Mouse (Mus musculus): Measurements from ENCODE around the gene Cntnap5a. TPM values are rescaled to one million over a fixed set of nuclear protein-coding genes. Genes with fewer than 3 reads are reported as not detected.
"Not testable (repeated sequence)": the region's sequence is repeated elsewhere in the genome, so short reads cannot be mapped to it uniquely, and the experiment has no call there.

The Cntnap5a gene
- polyA plus RNA-seq, 1 experiment from 2014 or later = 0.23 TPM

GRCm38 (mm10) chr1:116107724-116108058 is 423.1 kb downstream of the Cntnap5a start:
- no peaks in the 10 kb centered on the region for H3K9me3 ChIP-seq
- H3K9ac ChIP-seq = no peak overlapping the region
- no peak overlapping the region for H3K4me3 ChIP-seq (replicated peaks)
- no peaks in the 10 kb centered on the region for H3K4me1 ChIP-seq
- no peak overlapping the region for H3K4me2 ChIP-seq
- ATAC-seq (ENCODE audit: low FRiP score) = 0 out of 2 replicates have a peak, but pooled peaks have one; percentile 20
- no peak overlapping the region for H3K27ac ChIP-seq
- H3K27me3 ChIP-seq = no peaks in the 10 kb centered on the region
- no peaks in the 10 kb centered on the region for H3K36me3 ChIP-seq (replicated peaks)

DNA sequence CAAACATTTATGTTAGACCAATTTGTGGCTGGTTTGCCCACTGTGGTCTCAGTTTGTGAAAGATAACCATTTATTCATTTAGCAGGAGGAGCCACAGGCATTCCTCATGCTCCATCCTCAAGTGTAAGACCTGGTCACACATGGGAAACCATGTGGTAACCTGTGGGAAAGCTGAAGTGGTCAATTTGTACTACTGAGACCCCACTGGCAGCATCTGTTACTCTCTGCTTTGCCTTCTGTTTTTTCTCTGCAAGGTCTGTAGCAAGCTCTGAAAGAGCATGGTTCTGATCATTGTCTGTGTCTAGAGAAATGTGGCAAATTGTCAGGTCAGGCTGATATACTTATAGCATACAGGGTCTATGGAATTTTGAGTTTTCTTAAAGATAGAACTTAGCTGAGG is 423.8 kb downstream of the Cntnap5a start:
- Histone ChIP-seq H3K4me1 (no peaks in the 10 kb centered on the region), H3K36me3 (replicated peaks) (no peaks in the 10 kb centered on the region), H3K9ac (no peak overlapping the region), H3K27me3 (no peaks in the 10 kb centered on the region), H3K4me2 (no peak overlapping the region), H3K9me3 (no peaks in the 10 kb centered on the region), H3K4me3 (replicated peaks) (no peak overlapping the region), H3K27ac (no peak overlapping the region)
- ATAC-seq (ENCODE audit: low FRiP score) = no peak

GRCm38 (mm10) chr1:116125767-116126166 is 441.2 kb downstream of the Cntnap5a start:
- no peaks in the 10 kb centered on the region for H3K27me3 ChIP-seq
- 68% methylated on average over 1 of the region's 1 CpGs for WGBS
- no peak overlapping the region for H3K9ac ChIP-seq
- no peaks in the 10 kb centered on the region for H3K36me3 ChIP-seq (replicated peaks)
- no peaks in the 10 kb centered on the region for H3K4me1 ChIP-seq
- H3K9me3 ChIP-seq = no peaks in the 10 kb centered on the region
- H3K4me2 ChIP-seq = no peak overlapping the region
- no peak for ATAC-seq (ENCODE audit: low FRiP score)
- no peak overlapping the region for H3K4me3 ChIP-seq (replicated peaks)
- H3K27ac ChIP-seq = no peak overlapping the region

DNA sequence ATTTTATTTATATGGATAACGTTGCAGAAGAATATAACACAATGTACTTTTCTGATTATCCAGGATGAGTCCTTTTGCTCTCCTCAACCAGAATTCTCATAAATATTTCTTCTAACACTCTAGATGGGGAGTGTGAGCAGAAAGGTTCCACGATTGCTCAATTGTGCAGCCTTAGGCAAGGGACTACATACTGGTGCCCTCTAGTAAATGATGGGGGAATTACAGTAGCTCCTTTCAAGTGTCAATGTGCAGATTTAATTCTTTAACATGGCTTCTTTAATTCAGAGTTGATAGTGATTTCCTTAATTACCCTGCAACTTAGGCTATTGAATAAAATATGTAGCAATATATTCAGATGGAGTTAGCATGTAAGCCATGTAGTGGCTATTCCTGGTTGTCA is 442.5 kb downstream of the Cntnap5a start:
- Histone ChIP-seq H3K27ac (no peak overlapping the region), H3K4me2 (no peak overlapping the region), H3K27me3 (no peaks in the 10 kb centered on the region), H3K9me3 (no peaks in the 10 kb centered on the region), H3K36me3 (replicated peaks) (no peaks in the 10 kb centered on the region), H3K9ac (no peak overlapping the region), H3K4me1 (no peaks in the 10 kb centered on the region), H3K4me3 (replicated peaks) (no peak overlapping the region)
- ATAC-seq (ENCODE audit: low FRiP score) = no peak
- 76% methylated on average over 2 of the region's 2 CpGs for WGBS

DNA sequence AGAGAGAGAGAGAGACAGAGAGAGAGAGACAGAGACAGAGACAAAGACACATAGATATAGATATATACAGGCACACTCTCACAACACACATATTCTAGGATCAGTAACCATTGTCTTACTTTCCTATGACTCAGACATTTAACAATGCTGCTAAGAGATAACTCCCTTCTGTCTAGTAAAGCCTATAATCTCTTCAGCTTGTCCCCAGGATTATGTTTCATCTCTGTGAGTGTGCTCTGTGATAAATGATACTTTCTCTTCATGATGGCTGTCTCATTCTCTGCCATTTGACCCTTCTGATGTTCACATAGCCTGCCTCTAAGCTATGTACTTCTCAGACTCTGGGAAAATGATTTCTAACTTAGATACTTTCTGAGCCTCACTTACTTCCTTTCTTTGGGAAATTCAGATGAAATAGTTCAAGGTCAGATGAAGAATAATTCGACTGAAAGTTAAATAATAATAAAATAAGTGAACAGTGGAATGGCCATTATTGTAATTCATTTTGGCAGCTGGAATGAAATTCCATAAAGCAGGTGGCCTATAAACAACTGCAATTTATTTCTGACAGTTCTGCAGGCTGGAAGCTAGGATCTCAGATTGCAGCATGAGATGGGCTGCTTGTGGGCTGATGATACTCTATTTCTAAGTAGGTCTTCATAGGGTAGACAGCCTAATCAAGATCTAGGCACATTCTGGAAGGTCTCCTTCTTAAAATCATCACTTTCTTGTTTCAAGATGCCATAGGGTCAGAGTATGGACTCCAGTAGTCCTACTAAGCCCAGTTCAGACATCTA is 444.1 kb downstream of the Cntnap5a start:
- ATAC-seq (ENCODE audit: low FRiP score) = no peak
- H3K4me1 ChIP-seq = no peaks in the 10 kb centered on the region
- no peak overlapping the region for H3K4me3 ChIP-seq (replicated peaks)
- H3K27me3 ChIP-seq = no peaks in the 10 kb centered on the region
- 70% methylated on average over 1 of the region's 1 CpGs for WGBS
- H3K27ac ChIP-seq = no peak overlapping the region
- H3K9ac ChIP-seq = no peak overlapping the region
- H3K9me3 ChIP-seq = no peaks in the 10 kb centered on the region
- H3K4me2 ChIP-seq = no peak overlapping the region
- H3K36me3 ChIP-seq (replicated peaks) = no peaks in the 10 kb centered on the region

DNA sequence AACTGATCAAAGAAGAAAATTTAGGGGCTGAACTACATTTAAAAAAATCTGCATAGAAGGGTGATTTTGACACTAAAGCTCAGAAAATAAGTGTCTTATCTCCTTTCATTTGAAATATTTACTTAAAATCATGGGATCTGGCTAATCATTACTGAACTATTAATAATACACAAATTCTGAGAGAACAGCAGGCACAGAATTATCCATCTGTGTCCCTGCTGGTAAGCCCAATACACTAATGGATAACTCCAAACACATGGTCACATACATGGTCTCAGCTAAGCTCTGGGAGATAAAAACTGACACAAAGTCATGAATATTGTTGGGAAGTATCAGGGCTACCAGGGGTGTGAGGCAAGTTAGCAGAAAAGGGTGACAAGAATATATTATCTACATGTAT is 447.9 kb downstream of the Cntnap5a start:
- no peak overlapping the region for H3K4me2 ChIP-seq
- no peak overlapping the region for H3K27ac ChIP-seq
- ATAC-seq (ENCODE audit: low FRiP score) = no peak
- no peaks in the 10 kb centered on the region for H3K36me3 ChIP-seq (replicated peaks)
- H3K27me3 ChIP-seq = no peaks in the 10 kb centered on the region
- H3K4me3 ChIP-seq (replicated peaks) = no peak overlapping the region
- H3K4me1 ChIP-seq = no peaks in the 10 kb centered on the region
- no peak overlapping the region for H3K9ac ChIP-seq
- no peaks in the 10 kb centered on the region for H3K9me3 ChIP-seq

DNA sequence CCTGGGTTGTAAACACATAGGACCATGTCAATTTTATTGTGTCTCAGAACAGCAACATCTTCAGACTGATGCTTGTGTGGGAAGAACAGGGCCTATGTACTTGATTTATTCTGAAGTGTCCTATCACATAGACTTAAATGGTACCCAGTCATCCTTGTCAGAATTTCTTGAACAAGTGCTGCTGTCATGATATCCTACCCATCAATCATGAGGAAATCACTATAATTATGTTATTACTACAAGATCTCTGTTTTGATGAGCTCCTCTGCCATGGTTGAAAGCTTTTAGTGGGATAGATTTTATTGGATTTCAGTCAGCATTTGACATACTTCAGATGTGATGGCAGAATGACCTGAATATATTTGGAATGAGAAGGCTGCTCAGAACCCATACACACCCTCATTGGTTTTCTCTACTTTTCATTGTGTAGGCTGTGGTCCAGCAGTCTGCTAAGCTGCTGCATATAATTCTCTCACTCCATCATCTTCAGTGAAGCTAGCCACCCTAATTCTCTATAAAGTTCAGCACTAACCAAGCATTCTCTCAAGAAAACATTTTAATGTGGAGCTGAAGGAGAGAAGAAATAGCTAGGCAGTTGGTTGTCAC is 465.3 kb downstream of the Cntnap5a start:
- H3K9ac ChIP-seq = no peak overlapping the region
- no peaks in the 10 kb centered on the region for H3K27me3 ChIP-seq
- no peaks in the 10 kb centered on the region for H3K36me3 ChIP-seq (replicated peaks)
- H3K4me1 ChIP-seq = no peaks in the 10 kb centered on the region
- no peak overlapping the region for H3K27ac ChIP-seq
- peak; percentile 49; the same call in 1 of the 2 replicates for ATAC-seq (ENCODE audit: low FRiP score)
- H3K4me2 ChIP-seq = no peak overlapping the region
- no peaks in the 10 kb centered on the region for H3K9me3 ChIP-seq
- no peak overlapping the region for H3K4me3 ChIP-seq (replicated peaks)

- no peaks in the 10 kb centered on the region for H3K4me1 ChIP-seq
- no peaks in the 10 kb centered on the region for H3K9me3 ChIP-seq
- no peaks in the 10 kb centered on the region for H3K27me3 ChIP-seq
- WGBS = 91% methylated on average over 2 of the region's 2 CpGs
- H3K27ac ChIP-seq = no peak overlapping the region
- no peak overlapping the region for H3K4me3 ChIP-seq (replicated peaks)
- H3K4me2 ChIP-seq = no peak overlapping the region
- H3K9ac ChIP-seq = no peak overlapping the region
- ATAC-seq (ENCODE audit: low FRiP score) = no peak
- no peaks in the 10 kb centered on the region for H3K36me3 ChIP-seq (replicated peaks)
Measured at GRCm38 (mm10) chr1:116184471-116184870, 499.9 kb downstream of the Cntnap5a start.

DNA sequence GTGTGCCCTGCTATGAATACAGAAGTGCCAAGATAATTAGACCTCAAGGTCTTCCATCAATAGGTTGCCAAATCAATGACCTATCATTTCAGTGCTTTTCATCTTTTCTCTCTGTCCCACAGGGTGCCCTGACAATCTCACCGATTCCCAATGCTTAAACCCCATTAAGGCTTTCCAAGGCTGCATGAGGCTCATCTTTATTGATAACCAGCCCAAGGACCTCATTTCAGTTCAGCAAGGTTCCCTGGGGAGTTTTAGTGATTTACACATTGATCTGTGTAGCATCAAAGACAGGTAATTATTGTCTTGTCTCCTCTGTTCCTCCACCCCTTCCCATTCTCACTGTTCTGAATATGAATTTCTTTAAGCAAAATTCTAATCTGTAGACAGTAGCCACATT is 503.6 kb downstream of the Cntnap5a start:
- H3K36me3 ChIP-seq (replicated peaks); H3K9ac ChIP-seq; H3K27ac ChIP-seq; H3K4me3 ChIP-seq (replicated peaks); H3K27me3 ChIP-seq; H3K4me1 ChIP-seq; H3K9me3 ChIP-seq; H3K4me2 ChIP-seq: not testable (repeated sequence)
- peak; percentile 46 for ATAC-seq (ENCODE audit: low FRiP score)
- 29% methylated on average over 1 of the region's 1 CpGs for WGBS

DNA sequence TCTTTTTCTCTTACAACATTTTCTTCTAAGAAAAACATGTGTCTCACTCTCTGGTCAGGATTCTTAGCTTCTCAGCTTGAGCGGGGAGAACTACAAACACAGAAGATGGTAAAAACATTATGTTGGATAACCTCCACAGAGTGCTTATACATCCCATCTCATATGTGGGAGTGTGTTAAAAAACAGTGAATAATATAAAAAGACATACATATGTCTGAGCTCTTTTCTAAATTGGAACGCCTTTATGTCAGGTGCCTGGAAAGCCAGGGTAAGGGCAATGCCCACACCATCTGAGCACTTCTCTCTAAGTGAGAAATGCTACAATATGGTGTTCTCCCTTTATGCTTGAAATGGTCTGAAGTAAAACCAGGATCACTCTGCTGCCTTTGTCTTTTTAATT is 507.7 kb downstream of the Cntnap5a start:
- H3K4me2 ChIP-seq = no peak overlapping the region
- ATAC-seq (ENCODE audit: low FRiP score) = no peak
- no peak overlapping the region for H3K9ac ChIP-seq
- no peaks in the 10 kb centered on the region for H3K36me3 ChIP-seq (replicated peaks)
- no peak overlapping the region for H3K27ac ChIP-seq
- H3K27me3 ChIP-seq = no peaks in the 10 kb centered on the region
- WGBS = 88% methylated on average over 2 of the region's 2 CpGs
- no peaks in the 10 kb centered on the region for H3K4me1 ChIP-seq
- no peak overlapping the region for H3K4me3 ChIP-seq (replicated peaks)
- no peaks in the 10 kb centered on the region for H3K9me3 ChIP-seq

DNA sequence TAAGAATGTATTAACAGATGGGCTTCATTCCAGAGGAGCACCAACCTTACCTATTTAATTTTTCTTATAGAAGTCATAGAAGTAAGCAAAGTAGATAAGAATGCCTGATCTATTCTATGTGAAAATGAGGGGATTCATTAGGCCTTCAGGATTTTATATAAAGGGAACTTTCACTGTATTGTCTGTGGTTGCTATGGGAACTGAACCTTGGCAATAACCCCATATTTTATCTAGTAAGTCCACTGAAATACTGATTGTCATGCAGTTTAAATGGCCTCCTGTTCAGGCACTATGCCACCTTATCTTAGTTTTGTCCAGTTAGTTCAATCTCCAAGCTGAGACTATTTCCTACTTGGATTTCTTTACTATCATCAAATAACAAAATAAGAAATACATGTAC is 532.3 kb downstream of the Cntnap5a start:
- Histone ChIP-seq H3K9me3 (no peaks in the 10 kb centered on the region), H3K9ac (no peak overlapping the region), H3K27me3 (no peaks in the 10 kb centered on the region), H3K36me3 (replicated peaks) (no peaks in the 10 kb centered on the region), H3K4me1 (0 out of 2 replicates have a peak, but pooled peaks cover 2% of the 10 kb centered on the region), H3K4me3 (replicated peaks) (no peak overlapping the region), H3K27ac (no peak overlapping the region), H3K4me2 (no peak overlapping the region)
- no peak for ATAC-seq (ENCODE audit: low FRiP score)

GRCm38 (mm10) chr1:116240538-116240937 is 556.0 kb downstream of the Cntnap5a start:
- no peaks in the 10 kb centered on the region for H3K4me1 ChIP-seq
- H3K9ac ChIP-seq = no peak overlapping the region
- H3K9me3 ChIP-seq = no peaks in the 10 kb centered on the region
- H3K4me3 ChIP-seq (replicated peaks) = no peak overlapping the region
- no peaks in the 10 kb centered on the region for H3K27me3 ChIP-seq
- H3K36me3 ChIP-seq (replicated peaks) = no peaks in the 10 kb centered on the region
- no peak overlapping the region for H3K4me2 ChIP-seq
- H3K27ac ChIP-seq = no peak overlapping the region
- no peak for ATAC-seq (ENCODE audit: low FRiP score)

DNA sequence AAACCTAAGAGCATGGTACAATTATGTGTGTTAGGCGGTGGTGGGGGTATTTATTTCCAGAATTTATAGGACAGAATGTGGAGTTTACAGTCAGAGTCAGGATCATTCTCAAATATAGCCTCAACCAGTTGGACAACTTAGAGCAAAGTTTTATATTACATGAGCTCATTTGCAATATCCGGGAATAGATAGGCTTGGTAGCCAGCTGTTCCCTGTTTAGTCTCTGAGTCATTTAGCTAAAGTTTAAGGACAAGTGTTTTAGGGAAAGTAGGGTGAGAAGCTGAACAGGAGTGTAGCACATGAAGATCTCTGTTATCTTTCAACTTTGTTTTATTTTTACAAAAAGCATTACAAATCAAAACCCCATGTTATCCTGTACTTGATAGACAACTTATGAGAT is 559.3 kb downstream of the Cntnap5a start:
- H3K4me1 ChIP-seq = no peaks in the 10 kb centered on the region
- H3K9ac ChIP-seq = no peak overlapping the region
- WGBS = 83% methylated on average over 2 of the region's 2 CpGs
- H3K27ac ChIP-seq = no peak overlapping the region
- H3K36me3 ChIP-seq (replicated peaks) = no peaks in the 10 kb centered on the region
- no peak overlapping the region for H3K4me3 ChIP-seq (replicated peaks)
- H3K27me3 ChIP-seq = no peaks in the 10 kb centered on the region
- H3K9me3 ChIP-seq = no peaks in the 10 kb centered on the region
- H3K4me2 ChIP-seq = no peak overlapping the region
- ATAC-seq (ENCODE audit: low FRiP score) = no peak

Data from forebrain, embryonic 12.5 days (tissue).